Mouse (Mus musculus): Measurements from ENCODE around the gene Cttnbp2. TPM values are rescaled to one million over a fixed set of nuclear protein-coding genes. Genes with fewer than 3 reads are reported as not detected.
"Not testable (repeated sequence)": the region's sequence is repeated elsewhere in the genome, so short reads cannot be mapped to it uniquely, and the experiment has no call there.

The Cttnbp2 gene
- polyA plus RNA-seq, 1 experiment from 2014 or later: 2.1 TPM

- H3K9me3 ChIP-seq (replicated peaks): no peaks in the 10 kb centered on the region
- no peaks in the 10 kb centered on the region for H3K36me3 ChIP-seq
- no peak overlapping the region for H3K4me2 ChIP-seq
- no peaks in the 10 kb centered on the region for H3K27me3 ChIP-seq (replicated peaks)
- no peak overlapping the region for H3K9ac ChIP-seq
- no peak overlapping the region for H3K4me3 ChIP-seq
- H3K4me1 ChIP-seq: no peaks in the 10 kb centered on the region
- no peak for ATAC-seq
- no peak overlapping the region for H3K27ac ChIP-seq
- WGBS (ENCODE audit: insufficient replicate concordance): 72% methylated on average over 2 of the region's 2 CpGs
Measured at GRCm38 (mm10) chr6:18381380-18381779, 133.3 kb downstream of the Cttnbp2 start.

GRCm38 (mm10) chr6:18380300-18381202, 134.1 kb downstream of the Cttnbp2 start:
- H3K9ac ChIP-seq: no peak overlapping the region
- no peaks in the 10 kb centered on the region for H3K9me3 ChIP-seq (replicated peaks)
- H3K27ac ChIP-seq: no peak overlapping the region
- WGBS (ENCODE audit: insufficient replicate concordance): 67% methylated on average over 13 of the region's 13 CpGs
- no peaks in the 10 kb centered on the region for H3K36me3 ChIP-seq
- H3K27me3 ChIP-seq (replicated peaks): no peaks in the 10 kb centered on the region
- no peaks in the 10 kb centered on the region for H3K4me1 ChIP-seq
- no peak overlapping the region for H3K4me3 ChIP-seq
- no peak overlapping the region for H3K4me2 ChIP-seq
- ATAC-seq: no peak

DNA sequence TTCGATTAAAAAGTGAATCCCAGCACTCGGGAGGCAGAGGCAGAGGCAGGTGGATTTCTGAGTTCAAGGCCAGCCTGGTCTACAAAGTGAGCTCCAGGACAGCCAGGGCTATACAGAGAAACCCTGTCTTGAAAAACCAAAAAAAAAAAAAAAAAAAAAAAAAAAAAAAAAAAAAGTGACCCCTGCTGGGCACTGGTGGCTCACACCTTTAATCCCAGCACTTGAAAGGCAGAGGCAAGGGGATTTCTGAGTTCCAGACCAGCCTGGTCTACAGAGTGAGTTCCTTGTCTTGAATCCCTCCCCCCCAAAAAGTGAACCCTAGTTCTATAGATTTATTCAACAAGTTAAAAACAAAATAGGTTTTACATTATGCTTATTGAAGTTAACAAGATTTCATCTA, 136.9 kb downstream of the Cttnbp2 start:
- H3K36me3 ChIP-seq; H3K27me3 ChIP-seq (replicated peaks); ATAC-seq; H3K4me3 ChIP-seq; H3K4me2 ChIP-seq; H3K4me1 ChIP-seq; H3K27ac ChIP-seq; H3K9ac ChIP-seq; H3K9me3 ChIP-seq (replicated peaks): not testable (repeated sequence)
- 72% methylated on average over 2 of the region's 2 CpGs for WGBS (ENCODE audit: insufficient replicate concordance)

DNA sequence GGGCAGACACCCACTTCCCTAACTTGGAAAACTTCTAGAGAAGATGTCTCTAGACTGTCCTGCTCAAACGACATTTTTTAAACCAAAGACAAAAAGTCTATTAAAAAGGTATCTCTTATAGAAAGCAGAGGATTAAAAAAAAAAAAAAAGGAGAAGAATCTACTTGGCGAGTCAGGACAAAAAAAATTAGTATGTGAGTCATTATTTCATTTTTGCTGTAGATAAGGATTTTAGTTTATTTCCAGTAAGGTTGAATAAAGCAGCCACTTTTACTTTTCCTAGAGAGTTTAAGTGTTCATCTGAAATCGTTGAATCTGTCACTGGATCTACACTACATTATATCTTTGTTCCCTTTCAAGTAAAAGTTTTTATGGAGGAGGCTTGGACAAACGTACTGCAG, 139.9 kb downstream of the Cttnbp2 start:
- Histone ChIP-seq H3K4me2 (no peak overlapping the region), H3K27me3 (replicated peaks) (no peaks in the 10 kb centered on the region), H3K36me3 (no peaks in the 10 kb centered on the region), H3K9me3 (replicated peaks) (no peaks in the 10 kb centered on the region), H3K4me1 (no peaks in the 10 kb centered on the region), H3K9ac (no peak overlapping the region), H3K4me3 (no peak overlapping the region), H3K27ac (no peak overlapping the region)
- WGBS (ENCODE audit: insufficient replicate concordance): 50% methylated on average over 4 of the region's 4 CpGs
- no peak for ATAC-seq

GRCm38 (mm10) chr6:18373652-18374051, 141.0 kb downstream of the Cttnbp2 start:
- Histone ChIP-seq H3K9ac (no peak overlapping the region), H3K9me3 (replicated peaks) (no peaks in the 10 kb centered on the region), H3K27ac (no peak overlapping the region), H3K4me3 (no peak overlapping the region), H3K4me2 (no peak overlapping the region), H3K36me3 (no peaks in the 10 kb centered on the region), H3K27me3 (replicated peaks) (no peaks in the 10 kb centered on the region), H3K4me1 (no peaks in the 10 kb centered on the region)
- ATAC-seq: no peak
- 68% methylated on average over 1 of the region's 1 CpGs for WGBS (ENCODE audit: insufficient replicate concordance)

- ATAC-seq: peak; percentile 87
- no peaks in the 10 kb centered on the region for H3K4me1 ChIP-seq
- no peaks in the 10 kb centered on the region for H3K27me3 ChIP-seq (replicated peaks)
- H3K36me3 ChIP-seq: no peaks in the 10 kb centered on the region
- H3K9me3 ChIP-seq (replicated peaks): no peaks in the 10 kb centered on the region
- 0 out of 2 replicates have a peak overlapping the region, but pooled peaks have one; percentile 2 for H3K4me2 ChIP-seq
- no peak overlapping the region for H3K4me3 ChIP-seq
- WGBS (ENCODE audit: insufficient replicate concordance): 25% methylated on average over 7 of the region's 7 CpGs
- no peak overlapping the region for H3K27ac ChIP-seq
- no peak overlapping the region for H3K9ac ChIP-seq
Measured at GRCm38 (mm10) chr6:18372447-18373228, 142.0 kb downstream of the Cttnbp2 start.

- WGBS (ENCODE audit: insufficient replicate concordance): 77% methylated on average over 4 of the region's 4 CpGs
Measured at GRCm38 (mm10) chr6:18369723-18370122, 144.9 kb downstream of the Cttnbp2 start.

DNA sequence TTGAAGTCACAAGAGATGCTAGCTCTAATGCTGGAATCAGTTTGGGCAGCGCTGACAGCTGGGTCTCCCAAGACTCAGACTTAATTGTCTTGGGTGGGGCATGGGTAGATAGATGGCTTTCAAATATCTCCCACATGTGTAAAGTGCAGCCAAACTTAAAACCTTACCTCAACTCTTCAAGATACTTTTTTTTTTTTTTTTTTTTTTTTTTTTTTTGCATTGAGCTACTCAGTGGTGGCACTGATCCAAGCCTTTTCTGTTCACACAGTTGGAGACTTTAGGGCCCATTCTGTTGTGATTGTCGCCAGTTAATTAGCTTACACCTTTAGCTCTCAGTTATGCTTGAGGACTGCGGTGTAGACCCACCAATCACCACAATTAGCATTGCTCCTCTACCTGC, 145.6 kb downstream of the Cttnbp2 start:
- Histone ChIP-seq H3K27ac (no peak overlapping the region), H3K4me2 (no peak overlapping the region), H3K4me3 (no peak overlapping the region), H3K9ac (no peak overlapping the region), H3K4me1 (no peaks in the 10 kb centered on the region), H3K36me3 (no peaks in the 10 kb centered on the region), H3K27me3 (replicated peaks) (no peaks in the 10 kb centered on the region), H3K9me3 (replicated peaks) (no peaks in the 10 kb centered on the region)
- WGBS (ENCODE audit: insufficient replicate concordance): 76% methylated on average over 3 of the region's 3 CpGs
- ATAC-seq: no peak

More at GRCm38 (mm10) chr6:18369723-18370122, 144.9 kb downstream of the Cttnbp2 start:
- Histone ChIP-seq H3K9ac (no peak overlapping the region), H3K36me3 (no peaks in the 10 kb centered on the region), H3K4me1 (no peaks in the 10 kb centered on the region), H3K4me3 (no peak overlapping the region), H3K4me2 (no peak overlapping the region), H3K27ac (no peak overlapping the region), H3K27me3 (replicated peaks) (no peaks in the 10 kb centered on the region), H3K9me3 (replicated peaks) (no peaks in the 10 kb centered on the region)
- ATAC-seq: no peak

GRCm38 (mm10) chr6:18362232-18362631, 152.4 kb downstream of the Cttnbp2 start:
- ATAC-seq: no peak
- Histone ChIP-seq H3K36me3 (no peaks in the 10 kb centered on the region), H3K27me3 (replicated peaks) (no peaks in the 10 kb centered on the region), H3K9ac (no peak overlapping the region), H3K4me1 (no peaks in the 10 kb centered on the region), H3K9me3 (replicated peaks) (no peaks in the 10 kb centered on the region), H3K4me2 (no peak overlapping the region), H3K4me3 (no peak overlapping the region), H3K27ac (no peak overlapping the region)
- WGBS (ENCODE audit: insufficient replicate concordance): 71% methylated on average over 5 of the region's 5 CpGs

- Histone ChIP-seq H3K27me3 (replicated peaks) (no peaks in the 10 kb centered on the region), H3K4me2 (no peak overlapping the region), H3K4me3 (no peak overlapping the region), H3K36me3 (no peaks in the 10 kb centered on the region), H3K27ac (no peak overlapping the region), H3K9ac (no peak overlapping the region), H3K9me3 (replicated peaks) (no peaks in the 10 kb centered on the region), H3K4me1 (no peaks in the 10 kb centered on the region)
- ATAC-seq: no peak
Measured at GRCm38 (mm10) chr6:18360955-18361354, 153.7 kb downstream of the Cttnbp2 start.

GRCm38 (mm10) chr6:18360154-18360553, 154.5 kb downstream of the Cttnbp2 start:
- 47% methylated on average over 1 of the region's 1 CpGs for WGBS (ENCODE audit: insufficient replicate concordance)
- H3K9me3 ChIP-seq (replicated peaks): no peaks in the 10 kb centered on the region
- no peaks in the 10 kb centered on the region for H3K4me1 ChIP-seq
- no peak overlapping the region for H3K4me3 ChIP-seq
- H3K36me3 ChIP-seq: no peaks in the 10 kb centered on the region
- no peaks in the 10 kb centered on the region for H3K27me3 ChIP-seq (replicated peaks)
- H3K27ac ChIP-seq: no peak overlapping the region
- no peak overlapping the region for H3K4me2 ChIP-seq
- H3K9ac ChIP-seq: no peak overlapping the region
- no peak for ATAC-seq

DNA sequence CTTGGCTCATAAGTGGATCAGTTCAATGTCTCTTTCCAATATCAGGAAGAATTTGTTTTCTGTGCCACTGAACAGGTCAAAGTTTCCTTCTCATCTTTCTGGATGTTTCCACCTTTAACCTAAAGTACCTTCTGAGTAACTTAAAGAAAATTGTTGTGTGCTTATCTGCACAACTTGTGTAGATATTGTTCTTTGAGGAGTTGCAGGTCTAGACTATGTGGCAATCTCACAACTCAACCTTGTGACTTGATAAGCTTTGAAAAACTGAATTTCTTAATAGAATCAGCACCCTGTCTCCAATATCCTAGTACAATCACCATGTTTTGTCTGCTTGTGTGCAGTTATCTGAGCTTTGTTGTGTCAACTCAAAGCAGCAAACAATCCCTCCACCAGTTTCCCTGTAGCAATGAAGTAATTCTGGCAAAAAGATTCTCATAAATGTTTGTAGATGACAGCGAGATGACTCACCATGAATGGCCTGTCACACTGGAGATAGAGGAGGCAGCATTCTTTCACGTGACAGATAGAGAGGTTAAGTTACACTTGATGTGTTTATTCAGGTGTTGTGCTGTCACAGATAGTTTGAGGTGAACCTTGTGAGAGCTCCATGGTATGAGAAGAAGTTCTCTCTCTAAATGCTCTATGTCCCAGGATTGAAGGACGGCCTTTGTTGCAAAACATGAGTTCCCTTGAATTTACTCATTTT, 165.3 kb downstream of the Cttnbp2 start:
- Histone ChIP-seq H3K27me3 (replicated peaks) (no peaks in the 10 kb centered on the region), H3K27ac (no peak overlapping the region), H3K9ac (no peak overlapping the region), H3K4me1 (no peaks in the 10 kb centered on the region), H3K4me3 (no peak overlapping the region), H3K36me3 (no peaks in the 10 kb centered on the region), H3K9me3 (replicated peaks) (no peaks in the 10 kb centered on the region), H3K4me2 (no peak overlapping the region)
- no peak for ATAC-seq
- 55% methylated on average over 3 of the region's 3 CpGs for WGBS (ENCODE audit: insufficient replicate concordance)

All from liver, embryonic 12.5 days (tissue).